11 mouse cellular contexts compared by ENCODE assay signal in genomic region chr6:15415099-15415498, GRCm38 (mm10).
A peak's percentile ranks its signal among the peaks of the same experiment; 100 is the strongest.
DNase-seq lines count a peak whose midpoint lies in the region; ATAC-seq and TF ChIP-seq lines count a peak whose summit lies in the region.
"Had no signal": no experiment of that assay in that cellular context is flagged by ENCODE, and none has a peak within 500 bp of the region (broad histone marks: within the 10 kb centered on the region; RNA-seq: fewer than 3 reads in every experiment).

No protein-coding gene starts in this region.

- WGBS in hindbrain, embryonic 11.5 days = 36% methylated on average over 4 of the region's 4 CpGs
- WGBS in hindbrain, embryonic 13.5 days = 33% methylated on average over 4 of the region's 4 CpGs
- WGBS in lung, embryonic 14.5 days = 58% methylated on average over 4 of the region's 4 CpGs
- WGBS in lung, adult 2 months = 62% methylated on average over 4 of the region's 4 CpGs

- no peaks in the 10 kb centered on the region for H3K36me3 ChIP-seq in hindbrain, embryonic 11.5 days (ENCODE audit: control insufficient read depth, insufficient read depth, low read length)
- H3K36me3 ChIP-seq in hindbrain, embryonic 13.5 days = no peaks in the 10 kb centered on the region
- H3K36me3 ChIP-seq in lung, embryonic 14.5 days (ENCODE audit: insufficient read depth) = peaks cover 11% of the 10 kb centered on the region; the same call in 1 of the 2 replicates
- H3K36me3 ChIP-seq: heart, embryonic 13.5 days had no signal

- no peaks in the 10 kb centered on the region for H3K27me3 ChIP-seq in hindbrain, embryonic 11.5 days (ENCODE audit: control insufficient read depth, insufficient read depth, low read length)
- no peaks in the 10 kb centered on the region for H3K27me3 ChIP-seq in hindbrain, embryonic 13.5 days
- no peaks in the 10 kb centered on the region for H3K27me3 ChIP-seq in lung, embryonic 14.5 days (ENCODE audit: insufficient read depth, low read length)
- H3K27me3 ChIP-seq: heart, embryonic 13.5 days had no signal

- ATAC-seq in hindbrain, embryonic 11.5 days (ENCODE audit: low FRiP score) = peak; percentile 18; the same call in 1 of the 2 replicates
- ATAC-seq in hindbrain, embryonic 13.5 days (ENCODE audit: low FRiP score) = no peak
- no peak for ATAC-seq in lung, embryonic 14.5 days (ENCODE audit: insufficient read depth)

- no peak overlapping the region for H3K4me2 ChIP-seq in hindbrain, embryonic 11.5 days (replicated peaks; ENCODE audit: low read depth, low read length)
- H3K4me2 ChIP-seq in hindbrain, embryonic 13.5 days = no peak overlapping the region
- no peak overlapping the region for H3K4me2 ChIP-seq in lung, embryonic 14.5 days
- H3K4me2 ChIP-seq: heart, embryonic 13.5 days; liver, embryonic 11.5 days had no signal

- H3K4me1 ChIP-seq in hindbrain, embryonic 11.5 days (replicated peaks; ENCODE audit: control insufficient read depth, insufficient read depth, low read length) = no peaks in the 10 kb centered on the region; the same call in 1 of the 2 replicates
- H3K4me1 ChIP-seq in hindbrain, embryonic 13.5 days (replicated peaks) = peaks cover 30% of the 10 kb centered on the region
- H3K4me1 ChIP-seq in lung, embryonic 14.5 days (ENCODE audit: insufficient read depth) = no peaks in the 10 kb centered on the region
- no peaks in the 10 kb centered on the region for H3K4me1 ChIP-seq in lung, adult 2 months (ENCODE audit: control insufficient read depth, insufficient read depth, low read length)
- H3K4me1 ChIP-seq in cortical plate, adult 2 months (ENCODE audit: control insufficient read depth, insufficient read depth, low read length) = no peaks in the 10 kb centered on the region

- TF ChIP-seq CTCF in lung, embryonic 14.5 days (IDR thresholded peaks at IDR 0.05; ENCODE audit: low read depth) = peak; percentile 32
- no peak for TF ChIP-seq CTCF in lung, adult 2 months (IDR thresholded peaks at IDR 0.05; ENCODE audit: insufficient read depth, low read length)
- TF ChIP-seq CTCF in cortical plate, adult 2 months (IDR thresholded peaks at IDR 0.05; ENCODE audit: extremely low read depth, insufficient read depth, low read length) = peak; percentile 32; the same call in 1 of the 2 replicates

- no peak overlapping the region for H3K4me3 ChIP-seq in hindbrain, embryonic 11.5 days (ENCODE audit: low read depth, low read length)
- no peak overlapping the region for H3K4me3 ChIP-seq in hindbrain, embryonic 13.5 days
- H3K4me3 ChIP-seq in lung, embryonic 14.5 days (ENCODE audit: low read depth, low read length) = no peak overlapping the region
- H3K4me3 ChIP-seq in lung, adult 2 months (replicated peaks; ENCODE audit: extremely low read depth, low read depth, low read length) = no peak overlapping the region
- H3K4me3 ChIP-seq in cortical plate, adult 2 months (ENCODE audit: insufficient read depth, low read length) = no peak overlapping the region
- H3K4me3 ChIP-seq: heart, embryonic 13.5 days had no signal

- no peak for TF ChIP-seq POLR2A in lung, adult 2 months (IDR thresholded peaks at IDR 0.05; ENCODE audit: borderline replicate concordance, extremely low read depth, low read depth, low read length)
- no peak for TF ChIP-seq POLR2A in cortical plate, adult 2 months (IDR thresholded peaks at IDR 0.05; ENCODE audit: extremely low read depth, insufficient read depth, low read length)

- no peak overlapping the region for H3K9ac ChIP-seq in hindbrain, embryonic 11.5 days (ENCODE audit: low read depth, low read length)
- no peak overlapping the region for H3K9ac ChIP-seq in hindbrain, embryonic 13.5 days
- H3K9ac ChIP-seq in lung, embryonic 14.5 days = no peak overlapping the region
- H3K9ac ChIP-seq: heart, embryonic 13.5 days had no signal

- peak; percentile 27 to 34 for DNase-seq in cerebellum, postnatal 14 days
- DNase-seq in cerebellum, postnatal 36 days = no peak
- DNase-seq in hindbrain, embryonic 11.5 days (ENCODE audit: low spot score) = peak; percentile 42
- DNase-seq in lung, embryonic 14.5 days = peak; percentile 59
- no peak for DNase-seq in lung, adult 2 months
- no peak for DNase-seq in ovary, postnatal 36 days (ENCODE audit: low spot score)
- DNase-seq: cerebellum, adult 11 months had no signal

- H3K9me3 ChIP-seq in hindbrain, embryonic 11.5 days (ENCODE audit: control insufficient read depth, low read length) = no peaks in the 10 kb centered on the region
- no peaks in the 10 kb centered on the region for H3K9me3 ChIP-seq in hindbrain, embryonic 13.5 days
- H3K9me3 ChIP-seq in lung, embryonic 14.5 days (ENCODE audit: low read depth, low read length) = no peaks in the 10 kb centered on the region
- H3K9me3 ChIP-seq: heart, embryonic 13.5 days had no signal

- H3K27ac ChIP-seq in hindbrain, embryonic 11.5 days (ENCODE audit: low read depth, low read length) = no peak overlapping the region
- H3K27ac ChIP-seq in hindbrain, embryonic 13.5 days = no peak overlapping the region
- no peak overlapping the region for H3K27ac ChIP-seq in lung, embryonic 14.5 days (ENCODE audit: low read depth)
- no peak overlapping the region for H3K27ac ChIP-seq in cortical plate, adult 2 months (ENCODE audit: insufficient read depth, low read length)
- H3K27ac ChIP-seq: heart, embryonic 13.5 days had no signal

Comparison
In these comparisons a context has a peak if more than half of its experiments do, and no peak if none do; other contexts are left out.
1. DNase-seq: peak in cerebellum, postnatal 14 days (2 of 2), hindbrain, embryonic 11.5 days (single experiment) and lung, embryonic 14.5 days (single experiment); none in cerebellum, postnatal 36 days (0 of 2), lung, adult 2 months (single experiment) and ovary, postnatal 36 days (single experiment).